Mouse (Mus musculus): ENCODE results near the gene Ppp4c. TPM values are rescaled to one million over a fixed set of nuclear protein-coding genes. Genes with fewer than 3 reads are reported as not detected.

Gene Ppp4c
- total RNA-seq (2021) = 10 to 100 TPM; 67.6 to 76.6 TPM

GRCm38 (mm10) chr7:126791851-126792720 is at the start of gene Ppp4c:
Gene Ppp4c, minus strand, starts transcription at chr7:126792496.
- peak; percentile 98 for DNase-seq

- DNase-seq = no peak
These were observed 41.0 kb upstream of the Ppp4c start for GRCm38 (mm10) chr7:126833294-126833693.

- peak; percentile 86 for DNase-seq
These were observed 39.8 kb upstream of the Ppp4c start for GRCm38 (mm10) chr7:126832036-126832598.

- no peak for DNase-seq
These were observed 39.2 kb upstream of the Ppp4c start, which contains the start of gene 4930451I11Rik for GRCm38 (mm10) chr7:126831539-126831938. Gene 4930451I11Rik, minus strand, starts transcription at chr7:126831639.

GRCm38 (mm10) chr7:126825952-126826351 is 33.7 kb upstream of the Ppp4c start:
- no peak for DNase-seq

GRCm38 (mm10) chr7:126825403-126825802 is 33.1 kb upstream of the Ppp4c start:
- DNase-seq = peak; percentile 54

- no peak for DNase-seq
These were observed 31.6 kb upstream of the Ppp4c start for GRCm38 (mm10) chr7:126823940-126824339.

- no peak for DNase-seq
These were observed 31.0 kb upstream of the Ppp4c start for GRCm38 (mm10) chr7:126823202-126823711.

- DNase-seq = no peak
These were observed 30.4 kb upstream of the Ppp4c start for GRCm38 (mm10) chr7:126822741-126823140.

GRCm38 (mm10) chr7:126821835-126822511 is 29.7 kb upstream of the Ppp4c start:
- DNase-seq = peak; percentile 87

GRCm38 (mm10) chr7:126818818-126819217 is 26.5 kb upstream of the Ppp4c start:
- no peak for DNase-seq

GRCm38 (mm10) chr7:126817595-126817994 is 25.3 kb upstream of the Ppp4c start:
- DNase-seq = no peak

GRCm38 (mm10) chr7:126816494-126816893 is 24.2 kb upstream of the Ppp4c start:
- no peak for DNase-seq

- no peak for DNase-seq
These were observed 23.5 kb upstream of the Ppp4c start for GRCm38 (mm10) chr7:126815726-126816222.

- DNase-seq = no peak
These were observed 17.6 kb upstream of the Ppp4c start for GRCm38 (mm10) chr7:126809723-126810369.

- DNase-seq = peak; percentile 88
These were observed 16.6 kb upstream of the Ppp4c start for GRCm38 (mm10) chr7:126808703-126809455.

- no peak for DNase-seq
These were observed 15.1 kb upstream of the Ppp4c start for GRCm38 (mm10) chr7:126807405-126807804.

- DNase-seq = no peak
These were observed 14.7 kb upstream of the Ppp4c start for GRCm38 (mm10) chr7:126806956-126807355.

GRCm38 (mm10) chr7:126803751-126804150 is 11.5 kb upstream of the Ppp4c start:
- no peak for DNase-seq

GRCm38 (mm10) chr7:126803181-126803580 is 10.9 kb upstream of the Ppp4c start:
- no peak for DNase-seq

GRCm38 (mm10) chr7:126802134-126802889 is 10.0 kb upstream of the Ppp4c start:
- DNase-seq = no peak
